Mouse (Mus musculus): ENCODE results near the gene Atp8b5. TPM values are rescaled to one million over a fixed set of nuclear protein-coding genes. Genes with fewer than 3 reads are reported as not detected.

The Atp8b5 gene
- polyA plus RNA-seq, 1 experiment from 2014 or later: 0.56 TPM

DNA sequence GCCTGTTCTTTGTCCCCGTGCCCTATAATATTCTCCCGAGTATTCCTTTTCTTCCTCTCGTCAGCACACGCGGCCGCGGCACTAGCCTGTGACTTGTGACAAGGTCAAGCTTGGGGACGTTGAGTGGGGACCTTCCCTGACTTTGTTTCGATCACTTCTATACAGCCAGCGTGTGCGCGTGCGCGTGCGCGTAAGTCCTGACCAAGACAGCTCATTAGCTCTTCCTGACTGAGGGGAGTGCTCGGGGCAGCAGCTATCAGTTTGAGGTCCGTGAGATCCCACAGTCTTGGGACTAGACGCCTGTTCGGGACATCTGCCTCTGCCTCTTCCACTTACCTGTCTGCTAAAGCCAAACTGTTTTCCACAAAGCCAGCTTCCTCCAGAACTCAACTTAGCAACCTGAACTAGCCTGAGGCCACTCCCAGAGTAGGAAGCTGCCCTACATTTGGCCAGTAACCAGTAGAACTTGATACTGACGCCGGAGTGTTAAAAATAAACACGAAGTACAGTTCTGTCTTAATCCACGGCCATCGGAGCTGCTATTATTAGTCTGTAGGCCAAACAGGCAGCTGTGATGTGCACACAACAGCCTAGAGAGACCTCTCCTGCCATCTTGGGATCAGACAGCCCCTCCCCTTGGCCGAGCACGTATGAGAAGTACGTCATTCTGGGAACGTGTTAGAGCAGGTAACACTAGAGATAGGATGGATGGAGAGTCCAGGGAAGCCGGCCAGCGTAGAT is 132.6 kb downstream of the Atp8b5 start:
- Histone ChIP-seq H3K36me3 (no peaks in the 10 kb centered on the region), H3K4me3 (no peak overlapping the region), H3K27ac (peak overlapping the region; percentile 30; the same call in 1 of the 2 replicates), H3K4me2 (replicated peaks) (0 out of 2 replicates have a peak overlapping the region, but pooled peaks have one; percentile 3), H3K9ac (no peak overlapping the region), H3K9me3 (no peaks in the 10 kb centered on the region), H3K27me3 (no peaks in the 10 kb centered on the region), H3K4me1 (peaks cover 53% of the 10 kb centered on the region)
- 74% methylated on average over 31 of the region's 31 CpGs for WGBS
- ATAC-seq (ENCODE audit: insufficient number of reproducible peaks, insufficient read depth, low FRiP score, low TSS enrichment): no peak

DNA sequence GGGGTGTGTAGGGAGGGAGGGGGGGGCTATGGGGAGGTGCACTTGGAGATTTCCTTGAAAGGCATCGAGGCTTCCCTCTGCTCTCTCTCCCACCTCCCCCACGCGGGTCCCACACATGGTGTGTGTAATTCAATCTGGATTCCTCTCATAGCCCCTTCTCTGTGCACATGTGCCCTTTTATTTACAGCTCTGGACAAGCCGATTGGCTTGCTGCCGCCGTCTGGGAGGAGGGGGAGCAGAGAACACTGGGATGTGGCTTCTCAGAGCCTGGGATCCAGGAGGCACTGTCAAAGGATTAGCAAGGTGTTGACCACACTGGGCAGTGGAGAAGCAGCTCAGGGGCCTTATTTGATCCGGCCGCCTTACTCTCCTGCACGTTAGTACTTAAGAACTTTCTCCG is 134.0 kb downstream of the Atp8b5 start:
- H3K9me3 ChIP-seq: no peaks in the 10 kb centered on the region
- no peaks in the 10 kb centered on the region for H3K36me3 ChIP-seq
- no peaks in the 10 kb centered on the region for H3K27me3 ChIP-seq
- peak; percentile 76 for ATAC-seq (ENCODE audit: insufficient number of reproducible peaks, insufficient read depth, low FRiP score, low TSS enrichment)
- 16% methylated on average over 10 of the region's 10 CpGs for WGBS
- H3K9ac ChIP-seq: no peak overlapping the region
- no peak overlapping the region for H3K4me3 ChIP-seq
- H3K27ac ChIP-seq: 0 out of 2 replicates have a peak overlapping the region, but pooled peaks have one; percentile 60
- H3K4me1 ChIP-seq: peaks cover 53% of the 10 kb centered on the region
- H3K4me2 ChIP-seq (replicated peaks): peak overlapping the region; percentile 25; the same call in 1 of the 2 replicates

DNA sequence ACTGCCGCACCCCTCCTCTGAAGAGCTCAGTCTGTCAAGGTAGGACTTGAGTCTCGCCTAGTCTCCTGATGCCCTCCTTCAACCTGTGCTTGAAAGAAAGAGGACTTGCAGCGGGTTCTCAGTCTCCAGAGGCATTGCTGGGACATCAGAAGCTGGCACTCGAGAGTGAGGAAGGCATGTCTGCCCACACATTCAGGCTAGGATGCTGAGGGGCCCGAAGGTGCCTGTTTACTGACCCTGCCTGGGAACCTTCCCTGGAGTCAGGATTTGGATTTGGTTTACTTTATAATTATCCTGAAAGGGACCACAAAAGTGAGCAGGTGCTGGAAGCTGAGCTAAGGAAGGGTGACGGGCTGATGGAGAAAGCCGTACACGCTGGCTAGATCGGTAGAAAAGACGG is 134.5 kb downstream of the Atp8b5 start:
- ATAC-seq (ENCODE audit: insufficient number of reproducible peaks, insufficient read depth, low FRiP score, low TSS enrichment): no peak
- Histone ChIP-seq H3K4me1 (peaks cover 53% of the 10 kb centered on the region), H3K36me3 (no peaks in the 10 kb centered on the region), H3K4me3 (no peak overlapping the region), H3K27ac (0 out of 2 replicates have a peak overlapping the region, but pooled peaks have one; percentile 60), H3K9me3 (no peaks in the 10 kb centered on the region), H3K9ac (no peak overlapping the region), H3K4me2 (replicated peaks) (peak overlapping the region; percentile 25; the same call in 1 of the 2 replicates), H3K27me3 (no peaks in the 10 kb centered on the region)
- 77% methylated on average over 10 of the region's 10 CpGs for WGBS

DNA sequence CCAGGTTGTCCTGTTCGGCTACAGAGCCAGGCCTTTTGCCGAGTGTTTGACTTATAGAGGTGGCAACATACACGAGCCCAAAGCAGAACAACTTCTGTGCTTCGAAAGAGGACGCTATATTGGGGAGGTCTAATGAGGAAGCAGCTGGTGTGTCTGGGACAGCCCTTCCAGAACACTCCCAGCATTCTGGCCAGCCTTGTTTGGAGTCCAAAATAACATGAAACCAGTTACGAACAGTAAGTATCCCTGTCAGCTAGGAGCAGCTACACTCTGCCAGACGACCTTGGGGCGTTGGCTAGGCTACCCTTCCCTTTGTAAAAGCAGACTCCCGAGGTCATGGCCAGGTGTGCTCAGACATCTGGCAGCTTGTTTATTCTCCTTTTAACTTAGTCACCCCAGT is 135.3 kb downstream of the Atp8b5 start:
- WGBS: 73% methylated on average over 9 of the region's 9 CpGs
- Histone ChIP-seq H3K36me3 (no peaks in the 10 kb centered on the region), H3K9ac (no peak overlapping the region), H3K9me3 (no peaks in the 10 kb centered on the region), H3K4me3 (no peak overlapping the region), H3K27me3 (no peaks in the 10 kb centered on the region), H3K27ac (0 out of 2 replicates have a peak overlapping the region, but pooled peaks have one; percentile 23), H3K4me2 (replicated peaks) (no peak overlapping the region), H3K4me1 (peaks cover 57% of the 10 kb centered on the region)
- ATAC-seq (ENCODE audit: insufficient number of reproducible peaks, insufficient read depth, low FRiP score, low TSS enrichment): no peak

DNA sequence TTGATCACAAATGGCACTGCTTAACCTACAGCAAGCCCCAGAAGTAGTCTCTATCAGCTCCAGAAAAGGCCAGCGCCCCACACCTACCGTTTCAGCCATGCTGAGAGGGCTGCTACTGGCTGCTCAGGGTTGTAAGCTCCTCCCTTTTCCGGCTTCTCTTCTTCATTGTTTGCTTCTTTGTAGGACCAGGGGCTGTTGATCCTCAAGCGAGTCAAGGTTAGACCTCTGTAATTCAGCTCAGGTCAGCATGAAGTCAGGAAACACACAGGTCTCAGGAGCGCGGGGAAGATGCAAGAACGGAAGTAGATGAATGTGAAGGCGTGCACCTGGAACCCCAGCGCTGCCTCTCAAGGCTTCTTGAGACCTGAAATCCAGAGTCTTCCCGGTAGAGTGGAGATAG is 137.7 kb downstream of the Atp8b5 start:
- Histone ChIP-seq H3K9me3 (no peaks in the 10 kb centered on the region), H3K36me3 (no peaks in the 10 kb centered on the region), H3K27me3 (no peaks in the 10 kb centered on the region), H3K4me2 (replicated peaks) (no peak overlapping the region), H3K4me3 (no peak overlapping the region), H3K4me1 (peaks cover 47% of the 10 kb centered on the region), H3K9ac (no peak overlapping the region), H3K27ac (no peak overlapping the region)
- 92% methylated on average over 10 of the region's 10 CpGs for WGBS
- ATAC-seq (ENCODE audit: insufficient number of reproducible peaks, insufficient read depth, low FRiP score, low TSS enrichment): no peak

DNA sequence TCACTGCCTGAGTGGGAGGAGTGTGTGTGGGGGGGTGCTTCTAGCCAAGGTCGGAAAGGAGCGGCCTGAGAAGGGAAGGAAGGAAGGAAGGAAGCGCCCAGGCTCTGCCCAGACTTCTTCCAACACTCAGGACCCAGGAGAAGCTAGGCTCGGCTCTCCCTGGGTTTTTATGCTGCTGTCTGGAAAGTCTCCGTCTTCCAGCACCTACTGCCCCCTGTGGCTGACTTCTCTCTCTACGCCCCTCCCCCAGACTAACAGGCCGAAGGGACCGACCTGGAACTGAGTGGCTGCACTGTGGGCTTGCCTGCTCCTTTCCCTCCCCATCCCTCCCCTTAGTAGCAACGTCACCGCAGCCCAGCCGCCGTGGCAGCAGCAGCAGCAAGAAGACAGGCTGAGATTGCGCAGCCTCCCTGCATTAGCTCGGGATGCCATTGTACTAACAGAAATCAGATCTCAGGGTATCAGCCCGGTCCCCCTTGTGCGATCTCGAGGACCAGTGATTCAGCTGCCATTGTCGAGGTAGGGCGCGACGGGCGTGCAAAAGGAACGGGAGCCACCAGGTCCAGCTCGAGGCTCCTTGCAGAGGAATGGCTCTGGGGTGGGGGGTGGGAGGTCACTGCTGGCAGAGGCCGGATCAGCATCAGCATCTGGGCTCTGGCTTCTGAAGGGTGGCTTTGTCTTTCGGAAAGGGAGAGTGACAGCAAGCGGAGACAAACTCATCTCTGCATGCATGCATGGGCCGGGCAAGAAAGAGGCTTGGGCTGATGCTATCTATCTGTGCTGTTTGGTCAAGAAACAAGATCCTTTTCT is 139.4 kb downstream of the Atp8b5 start:
- no peaks in the 10 kb centered on the region for H3K36me3 ChIP-seq
- peak; percentile 92 for ATAC-seq (ENCODE audit: insufficient number of reproducible peaks, insufficient read depth, low FRiP score, low TSS enrichment)
- H3K27ac ChIP-seq: peak overlapping the region; percentile 86
- no peaks in the 10 kb centered on the region for H3K9me3 ChIP-seq
- H3K4me2 ChIP-seq (replicated peaks): peak overlapping the region; percentile 78
- H3K4me1 ChIP-seq: peaks cover 31% of the 10 kb centered on the region
- WGBS: under 1% methylated on average over 28 of the region's 28 CpGs
- no peaks in the 10 kb centered on the region for H3K27me3 ChIP-seq
- peak overlapping the region; percentile 51 for H3K4me3 ChIP-seq
- H3K9ac ChIP-seq: peak overlapping the region; percentile 68

DNA sequence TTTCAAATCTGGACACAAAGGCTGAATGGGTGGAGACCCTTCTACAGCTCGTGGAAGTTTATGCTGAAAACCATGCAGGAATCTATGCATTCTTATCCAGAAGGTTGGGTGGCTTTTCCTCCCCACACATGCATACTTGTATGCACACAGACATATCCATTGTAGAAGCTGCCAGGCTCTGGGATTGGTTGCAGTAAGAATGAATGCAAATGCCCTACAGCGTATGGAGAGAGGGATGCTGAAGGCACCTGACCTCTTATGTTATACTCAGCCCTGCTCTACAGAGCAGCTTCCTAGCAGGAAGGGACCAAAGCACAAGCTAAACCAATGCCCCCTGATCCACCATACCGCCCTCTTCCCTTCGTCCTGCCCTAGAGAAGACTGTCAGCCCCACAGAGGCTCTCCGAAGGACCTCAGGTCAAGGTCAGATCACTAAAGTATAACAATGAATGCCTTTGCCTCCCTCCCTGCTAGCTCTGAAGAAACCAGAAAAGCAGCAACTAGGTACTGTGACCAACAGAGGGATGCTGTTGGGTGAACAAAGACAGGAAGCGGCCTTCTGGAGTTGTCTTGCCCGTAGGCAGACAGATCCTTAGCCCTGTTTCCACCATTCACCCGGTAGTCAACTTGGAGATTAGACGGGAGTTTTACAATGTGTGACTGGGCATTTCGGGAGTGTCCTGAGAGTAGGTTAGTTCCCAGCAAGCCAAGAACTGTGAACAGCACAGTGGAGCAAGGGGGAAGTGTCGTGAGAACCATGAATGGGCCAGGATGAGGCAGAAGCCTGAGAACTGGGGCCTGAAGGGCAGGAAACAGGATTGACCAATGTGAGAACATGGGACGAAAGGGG is 140.3 kb downstream of the Atp8b5 start:
- WGBS: 69% methylated on average over 12 of the region's 12 CpGs
- Histone ChIP-seq H3K4me2 (replicated peaks) (peak overlapping the region; percentile 78), H3K27ac (peak overlapping the region; percentile 86), H3K9me3 (no peaks in the 10 kb centered on the region), H3K4me3 (peak overlapping the region; percentile 51), H3K9ac (peak overlapping the region; percentile 68), H3K4me1 (peaks cover 21% of the 10 kb centered on the region), H3K36me3 (no peaks in the 10 kb centered on the region), H3K27me3 (no peaks in the 10 kb centered on the region)
- ATAC-seq (ENCODE audit: insufficient number of reproducible peaks, insufficient read depth, low FRiP score, low TSS enrichment): no peak

DNA sequence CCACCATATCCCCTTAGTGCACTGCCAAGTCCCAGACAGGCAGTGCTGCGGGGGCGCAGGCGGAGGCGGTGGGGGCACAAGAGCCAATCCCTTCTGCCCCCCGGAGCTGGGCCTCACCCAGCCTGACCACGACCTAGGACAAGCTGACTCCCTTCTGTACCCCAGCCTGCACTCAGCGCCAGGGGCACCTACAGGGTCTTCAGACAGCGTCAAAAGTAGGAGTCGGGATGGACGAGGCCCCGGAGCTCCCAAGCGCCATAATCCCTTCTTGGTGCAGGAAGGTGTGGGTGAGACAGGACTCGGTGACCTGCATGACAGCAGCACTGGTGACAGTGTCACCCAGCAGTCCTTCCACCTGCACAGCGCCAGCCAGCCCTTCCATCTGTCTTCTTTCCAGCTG is 147.8 kb downstream of the Atp8b5 start:
- H3K4me2 ChIP-seq (replicated peaks): no peak overlapping the region
- ATAC-seq (ENCODE audit: insufficient number of reproducible peaks, insufficient read depth, low FRiP score, low TSS enrichment): no peak
- H3K36me3 ChIP-seq: peaks cover 32% of the 10 kb centered on the region
- no peaks in the 10 kb centered on the region for H3K27me3 ChIP-seq
- no peak overlapping the region for H3K9ac ChIP-seq
- 87% methylated on average over 14 of the region's 14 CpGs for WGBS
- no peak overlapping the region for H3K4me3 ChIP-seq
- no peaks in the 10 kb centered on the region; the same call in 1 of the 2 replicates for H3K9me3 ChIP-seq
- no peaks in the 10 kb centered on the region for H3K4me1 ChIP-seq
- no peak overlapping the region for H3K27ac ChIP-seq

DNA sequence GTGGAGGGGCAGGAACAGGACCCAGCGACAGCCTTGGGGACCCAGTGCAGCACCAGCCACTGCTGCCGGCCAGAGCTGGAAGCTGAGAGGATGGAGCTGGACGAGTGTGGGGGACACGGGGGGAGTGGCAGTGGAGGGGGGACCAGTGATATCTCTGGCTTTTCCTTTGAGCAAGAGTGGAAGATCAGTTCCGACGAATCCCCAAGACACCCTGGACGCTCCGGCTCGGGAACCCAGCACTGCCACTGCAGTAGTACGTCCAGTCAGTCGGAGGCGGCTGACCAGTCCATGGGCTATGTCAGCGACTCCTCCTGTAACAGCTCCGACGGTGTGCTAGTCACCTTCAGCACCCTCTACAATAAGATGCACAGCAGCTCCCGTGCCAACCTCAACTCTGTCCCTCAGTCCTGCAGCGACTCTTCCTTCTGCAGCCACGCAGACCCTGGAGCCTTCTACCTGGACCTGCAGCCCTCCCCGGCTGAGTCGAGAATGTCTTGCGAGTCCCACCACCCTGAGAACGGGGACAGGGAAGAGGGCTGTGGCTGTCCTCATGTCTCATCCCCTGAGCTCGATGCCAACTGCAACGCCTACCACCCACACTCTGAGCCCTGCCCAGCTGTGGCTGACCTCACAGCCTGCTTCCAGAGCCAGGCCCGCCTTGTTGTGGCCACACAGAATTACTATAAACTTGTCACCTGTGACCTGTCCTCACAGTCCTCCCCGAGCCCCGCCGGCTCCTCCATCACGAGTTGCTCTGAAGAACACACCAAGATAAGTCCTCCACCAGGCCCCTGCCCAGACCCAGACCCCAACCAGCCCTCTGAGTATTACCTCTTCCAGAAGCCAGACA is 148.5 kb downstream of the Atp8b5 start:
- Histone ChIP-seq H3K4me3 (no peak overlapping the region), H3K9ac (no peak overlapping the region), H3K9me3 (no peaks in the 10 kb centered on the region; the same call in 1 of the 2 replicates), H3K4me2 (replicated peaks) (no peak overlapping the region), H3K27ac (no peak overlapping the region), H3K4me1 (peaks cover 5% of the 10 kb centered on the region), H3K27me3 (no peaks in the 10 kb centered on the region), H3K36me3 (peaks cover 32% of the 10 kb centered on the region)
- ATAC-seq (ENCODE audit: insufficient number of reproducible peaks, insufficient read depth, low FRiP score, low TSS enrichment): no peak
- WGBS: 90% methylated on average over 29 of the region's 29 CpGs

DNA sequence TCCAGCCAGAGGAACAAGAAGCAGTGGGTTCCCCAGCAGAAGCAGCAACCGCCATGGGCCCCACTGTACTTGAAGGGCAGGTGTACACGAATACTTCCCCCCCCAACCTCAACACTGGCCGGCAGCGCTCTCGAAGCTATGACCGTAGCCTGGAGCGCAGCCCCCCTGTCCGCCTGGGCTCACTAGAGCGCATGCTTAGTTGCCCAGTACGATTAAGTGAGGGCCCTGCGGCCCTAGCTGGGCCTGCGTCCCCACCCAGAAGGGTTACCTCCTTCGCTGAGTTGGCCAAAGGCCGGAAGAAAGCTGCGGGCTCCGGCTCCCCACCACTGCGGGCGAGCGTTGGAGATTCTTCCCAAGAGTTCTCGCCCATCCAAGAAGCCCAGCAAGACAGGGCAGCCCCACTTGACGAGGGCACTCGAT is 149.1 kb downstream of the Atp8b5 start:
- Histone ChIP-seq H3K27me3 (no peaks in the 10 kb centered on the region), H3K27ac (no peak overlapping the region), H3K9me3 (no peaks in the 10 kb centered on the region; the same call in 1 of the 2 replicates), H3K36me3 (peaks cover 32% of the 10 kb centered on the region), H3K4me2 (replicated peaks) (no peak overlapping the region), H3K4me1 (peaks cover 5% of the 10 kb centered on the region), H3K9ac (no peak overlapping the region), H3K4me3 (no peak overlapping the region)
- no peak for ATAC-seq (ENCODE audit: insufficient number of reproducible peaks, insufficient read depth, low FRiP score, low TSS enrichment)
- 94% methylated on average over 22 of the region's 22 CpGs for WGBS

Data from embryonic facial prominence, embryonic 12.5 days (tissue).